Mouse (Mus musculus) C2C12 (cell line): Measurements from ENCODE around the gene Enah. TPM values are rescaled to one million over a fixed set of nuclear protein-coding genes. Genes with fewer than 3 reads are reported as not detected.
A peak's percentile ranks its signal among the peaks of the same experiment; 100 is the strongest.

ENCODE experiments used
- H3K27me3 ChIP-seq: one replicate; pipeline ENCODE4 v1.6.1; 2011; ENCODE audit not compliant: control insufficient read depth, insufficient read depth, insufficient read length
- H3K36me3 ChIP-seq: one replicate; pipeline ENCODE4 v1.6.1; 2011; ENCODE audit not compliant: control insufficient read depth, insufficient read depth
- H3K4me3 ChIP-seq: one replicate; pipeline ENCODE4 v1.5.1; 2011; ENCODE audit warnings: mild to moderate bottlenecking, control low read depth; ENCODE audit not compliant: poor library complexity, insufficient read depth, severe bottlenecking
- H3K79me2 ChIP-seq: one replicate; pipeline ENCODE4 v1.6.1; 2011; ENCODE audit not compliant: control insufficient read depth, insufficient read depth
- H3K79me3 ChIP-seq: one replicate; pipeline ENCODE4 v1.6.1; 2011; ENCODE audit warnings: low read depth, control low read depth
- H3ac ChIP-seq: one replicate; pipeline ENCODE3; 2011; ENCODE audit warnings: low read depth; ENCODE audit not compliant: control insufficient read depth, insufficient read length
- CEBPB ChIP-seq: IDR thresholded peaks from one replicate; pipeline ENCODE4 v1.6.1; 2011; ENCODE audit warnings: low read depth, mild to moderate bottlenecking, control low read depth, moderate library complexity
- CTCF ChIP-seq: IDR thresholded peaks from one replicate; pipeline ENCODE4 v1.5.1; 2011; ENCODE audit not compliant: control insufficient read depth, insufficient read depth, insufficient read length
- FOSL1 ChIP-seq: IDR thresholded peaks from one replicate; pipeline ENCODE4 v1.8.0; 2011; ENCODE audit warnings: mild to moderate bottlenecking, low read length; ENCODE audit not compliant: poor library complexity, insufficient read depth, severe bottlenecking
- MAX ChIP-seq: IDR thresholded peaks from one replicate; pipeline ENCODE4 v1.6.1; 2011; ENCODE audit warnings: mild to moderate bottlenecking, control low read depth
- MYOD1 ChIP-seq: IDR thresholded peaks from one replicate; pipeline ENCODE4 v1.6.1; 2011; ENCODE audit warnings: low read depth; ENCODE audit not compliant: control insufficient read depth, insufficient read length
- MYOG ChIP-seq: IDR thresholded peaks from one replicate; pipeline ENCODE4 v1.6.1; 2011; ENCODE audit not compliant: control insufficient read depth, insufficient read length; ENCODE audit errors: extremely low read depth
- USF1 ChIP-seq: IDR thresholded peaks from one replicate; pipeline ENCODE4 v1.6.1; 2011; ENCODE audit warnings: low read depth, mild to moderate bottlenecking, control low read depth, moderate library complexity
- polyA plus RNA-seq: library from polyadenylated mRNA; unstranded; fragments of >200 nt; fragmentation: generic; extraction: Trizol; gene quantifications from one replicate; pipeline ENCODE4 v1.2.1, GENCODE M21; 2012; ENCODE audit warnings: missing spikeins

Gene Enah
- polyA plus RNA-seq, 1 experiment: 12.7 TPM

DNA sequence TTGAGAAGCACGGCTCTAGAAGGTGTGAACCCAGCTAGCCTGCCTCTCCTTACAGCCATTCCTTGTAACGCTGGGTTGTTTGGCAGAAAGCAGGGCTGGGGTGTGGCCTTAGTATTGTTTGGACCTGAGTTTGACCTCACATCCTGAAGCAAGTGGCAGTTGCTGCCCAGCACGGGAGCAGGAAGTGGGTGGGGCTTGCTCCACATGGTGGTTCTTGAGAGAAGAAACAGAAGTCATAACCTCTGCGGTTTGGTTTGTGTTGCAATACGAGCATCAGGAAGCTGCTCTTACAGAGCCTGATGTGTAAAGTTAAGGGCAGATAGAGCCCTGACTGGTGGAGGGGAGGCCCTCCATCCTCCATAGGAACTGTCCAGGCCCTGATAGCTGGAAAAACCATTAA, 159.1 kb downstream of the Enah start:
- no peaks in the 10 kb centered on the region for H3K36me3 ChIP-seq
- no peaks in the 10 kb centered on the region for H3K27me3 ChIP-seq
- no peak overlapping the region for H3K4me3 ChIP-seq
- H3ac ChIP-seq: no peak overlapping the region
- H3K79me3 ChIP-seq: no peaks in the 10 kb centered on the region
- TF ChIP-seq CEBPB: peak; percentile 95
- no peak for TF ChIP-seq MYOG
- TF ChIP-seq CTCF: no peak
- TF ChIP-seq FOSL1: no peak
- TF ChIP-seq MAX: peak; percentile 42
- H3K79me2 ChIP-seq: no peaks in the 10 kb centered on the region

GRCm38 (mm10) chr1:181856329-181856728, 163.5 kb downstream of the Enah start:
- H3K79me2 ChIP-seq: no peaks in the 10 kb centered on the region

DNA sequence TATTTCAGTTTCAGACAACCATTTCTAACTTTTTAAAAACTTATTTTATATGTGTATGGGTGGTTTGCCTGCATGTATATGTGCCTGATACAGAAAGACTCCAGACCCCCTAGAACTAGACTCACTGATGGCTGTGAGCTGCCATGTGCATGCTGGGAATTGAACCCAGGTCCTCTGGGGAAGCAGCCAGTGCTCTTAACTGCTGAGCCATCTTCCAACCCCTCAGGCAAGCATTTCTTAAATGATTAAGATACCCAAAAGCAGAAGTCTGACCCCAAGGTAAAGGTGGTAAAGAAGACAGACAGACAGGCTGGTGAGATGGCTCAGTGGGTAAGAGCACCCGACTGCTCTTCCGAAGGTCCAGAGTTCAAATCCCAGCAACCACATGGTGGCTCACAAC, 165.0 kb downstream of the Enah start:
- TF ChIP-seq FOSL1: no peak
- TF ChIP-seq CTCF: no peak
- no peak for TF ChIP-seq MYOD1
- TF ChIP-seq MYOG: no peak
- no peak for TF ChIP-seq MAX
- no peak for TF ChIP-seq USF1
- TF ChIP-seq CEBPB: no peak

More at GRCm38 (mm10) chr1:181856329-181856728, 163.5 kb downstream of the Enah start:
- Histone ChIP-seq H3K4me3 (no peak overlapping the region), H3K36me3 (no peaks in the 10 kb centered on the region), H3ac (no peak overlapping the region), H3K27me3 (no peaks in the 10 kb centered on the region), H3K79me3 (no peaks in the 10 kb centered on the region)
- TF ChIP-seq MYOD1 (no peak), CTCF (no peak), MAX (no peak), FOSL1 (no peak), USF1 (no peak), CEBPB (no peak), MYOG (no peak)

GRCm38 (mm10) chr1:181853081-181853736, 166.6 kb downstream of the Enah start:
- Histone ChIP-seq H3ac (no peak overlapping the region), H3K79me3 (no peaks in the 10 kb centered on the region), H3K36me3 (no peaks in the 10 kb centered on the region), H3K79me2 (no peaks in the 10 kb centered on the region), H3K27me3 (no peaks in the 10 kb centered on the region), H3K4me3 (no peak overlapping the region)
- TF ChIP-seq MAX: no peak
- TF ChIP-seq CTCF: no peak
- TF ChIP-seq USF1: no peak
- TF ChIP-seq CEBPB: no peak
- TF ChIP-seq MYOG: no peak

More for the DNA sequence above, 165.0 kb downstream of the Enah start:
- no peak overlapping the region for H3K4me3 ChIP-seq
- no peaks in the 10 kb centered on the region for H3K79me2 ChIP-seq
- no peak overlapping the region for H3ac ChIP-seq
- no peaks in the 10 kb centered on the region for H3K79me3 ChIP-seq
- H3K27me3 ChIP-seq: no peaks in the 10 kb centered on the region
- H3K36me3 ChIP-seq: no peaks in the 10 kb centered on the region

- H3K36me3 ChIP-seq: no peaks in the 10 kb centered on the region
- no peak overlapping the region for H3ac ChIP-seq
- no peaks in the 10 kb centered on the region for H3K79me3 ChIP-seq
- TF ChIP-seq MYOG (no peak), MYOD1 (no peak), FOSL1 (no peak), USF1 (no peak), CEBPB (no peak), MAX (no peak), CTCF (no peak)
- H3K4me3 ChIP-seq: no peak overlapping the region
- no peaks in the 10 kb centered on the region for H3K79me2 ChIP-seq
- no peaks in the 10 kb centered on the region for H3K27me3 ChIP-seq
Observed at GRCm38 (mm10) chr1:181852466-181852865, 167.3 kb downstream of the Enah start.

- no peak for TF ChIP-seq MYOD1
- no peak for TF ChIP-seq MYOG
- no peak for TF ChIP-seq CEBPB
- no peak for TF ChIP-seq FOSL1
- no peak for TF ChIP-seq USF1
- TF ChIP-seq MAX: no peak
- no peak for TF ChIP-seq CTCF
- Histone ChIP-seq H3K4me3 (no peak overlapping the region), H3ac (no peak overlapping the region), H3K36me3 (no peaks in the 10 kb centered on the region), H3K79me3 (no peaks in the 10 kb centered on the region), H3K27me3 (no peaks in the 10 kb centered on the region), H3K79me2 (no peaks in the 10 kb centered on the region)
Observed at GRCm38 (mm10) chr1:181851521-181852310, 168.1 kb downstream of the Enah start.
